Mouse (Mus musculus): ENCODE measurements around the gene Tchh.
"Not testable (repeated sequence)": the region's sequence is repeated elsewhere in the genome, so short reads cannot be mapped to it uniquely, and the experiment has no call there.

Tchh gene

DNA sequence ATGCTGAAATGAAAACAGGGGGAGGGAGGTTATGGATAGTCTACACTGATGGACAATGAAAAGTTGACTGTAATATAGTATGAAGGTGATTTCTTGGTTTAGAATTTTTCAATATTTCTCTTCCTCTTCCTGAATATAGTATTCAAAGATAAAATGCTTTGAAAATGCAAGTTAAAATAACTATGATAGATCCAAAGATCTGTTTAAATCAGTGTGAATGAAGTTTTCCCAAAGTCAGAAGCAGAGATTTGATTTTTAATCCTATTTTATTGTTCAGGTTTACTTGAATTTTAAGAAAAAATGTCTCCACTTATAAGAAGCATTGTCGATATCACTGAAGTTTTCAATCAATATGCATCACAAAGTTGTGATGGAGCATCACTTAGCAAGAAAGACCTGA is at the start of gene Tchh:
Gene Tchh (plus strand): TSS at position 301 of the 400 bp plus-strand sequence.
- no peak for DNase-seq (ENCODE audit: low spot score in 2 of 2)

DNA sequence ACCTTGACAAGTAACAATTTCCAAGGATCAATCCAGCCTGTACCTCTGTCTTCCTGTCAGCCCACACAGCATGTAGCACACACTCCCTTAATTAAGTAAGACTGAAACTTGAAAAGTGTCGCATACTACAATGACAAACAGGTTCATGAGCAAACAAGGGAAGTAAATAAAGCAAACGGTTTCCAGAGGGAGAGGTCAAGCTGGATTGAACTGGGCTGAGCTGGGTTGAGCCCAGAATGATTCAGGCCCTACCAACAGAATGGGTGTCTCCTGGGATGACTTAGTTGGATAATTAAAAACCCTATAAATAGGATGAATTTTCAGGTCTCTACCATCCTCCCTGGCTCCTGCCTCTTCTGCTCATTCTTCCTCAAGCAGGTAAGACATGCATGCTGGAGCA is 48.8 kb upstream of the Tchh start, which contains the start of gene Rptn:
Gene Rptn (plus strand): TSS at position 334 of the 400 bp plus-strand sequence.
- DNase-seq (ENCODE audit: low spot score in 2 of 2), result no peak

DNA sequence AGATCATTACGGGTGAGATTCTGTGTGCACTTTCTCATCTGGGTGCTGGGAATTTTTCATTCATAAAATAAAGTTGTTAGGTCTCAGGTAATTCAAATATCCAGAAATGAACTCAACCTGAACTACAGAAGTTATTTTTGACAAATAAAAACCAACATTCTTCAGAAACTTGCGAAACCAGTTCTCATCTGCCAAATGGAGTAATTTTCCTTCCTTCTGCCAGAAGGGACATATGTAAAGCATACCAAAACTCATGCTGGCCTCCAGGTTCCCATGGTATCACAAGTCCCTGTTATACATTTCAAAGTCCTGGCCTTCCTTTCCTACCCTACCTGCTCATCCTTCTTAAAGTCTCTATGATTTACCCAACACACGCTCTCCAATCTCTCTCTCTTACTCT is 38.2 kb upstream of the Tchh start:
- no peak for DNase-seq (ENCODE audit: low spot score in 2 of 2)

DNA sequence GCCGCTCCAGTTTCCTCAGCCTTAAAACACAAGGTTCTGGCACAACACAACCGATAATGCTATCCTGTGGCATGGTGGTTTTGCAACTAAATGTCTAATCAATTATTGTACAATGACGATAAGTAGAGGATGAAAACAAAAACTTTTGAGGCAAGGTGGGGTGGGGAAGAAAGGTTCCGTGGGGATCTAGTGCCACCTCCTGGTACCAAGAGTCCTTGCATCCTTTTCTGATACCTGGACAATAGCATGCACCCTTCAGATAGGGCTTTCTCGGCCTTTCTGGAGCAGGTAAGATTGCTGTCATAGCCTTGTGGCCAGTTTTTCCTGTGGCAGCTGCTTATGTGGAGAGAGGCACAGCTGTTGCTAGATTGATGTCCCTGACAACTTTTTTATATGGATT is 35.1 kb upstream of the Tchh start:
- no peak for DNase-seq (ENCODE audit: low spot score in 2 of 2)

DNA sequence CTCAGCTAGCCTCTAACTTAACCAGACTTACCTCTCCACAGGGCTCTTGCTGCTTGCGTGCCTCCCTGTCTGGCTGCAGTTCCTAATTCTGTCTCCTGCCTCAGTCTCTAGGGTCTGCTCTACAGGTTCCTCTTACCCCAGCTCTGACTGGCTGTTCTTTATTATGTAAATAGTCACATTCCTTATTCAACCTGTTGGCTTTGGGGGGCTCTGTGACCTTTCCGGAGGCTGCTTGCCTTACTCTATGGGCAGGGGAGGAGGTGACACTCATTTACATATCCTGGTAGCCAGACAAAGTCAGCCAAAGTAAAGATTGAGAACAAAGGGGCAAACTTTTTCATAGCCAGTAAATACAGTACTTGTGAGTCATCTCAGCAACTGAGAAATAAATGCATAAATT is 30.2 kb upstream of the Tchh start:
- no peak for DNase-seq (ENCODE audit: low spot score in 2 of 2)

DNA sequence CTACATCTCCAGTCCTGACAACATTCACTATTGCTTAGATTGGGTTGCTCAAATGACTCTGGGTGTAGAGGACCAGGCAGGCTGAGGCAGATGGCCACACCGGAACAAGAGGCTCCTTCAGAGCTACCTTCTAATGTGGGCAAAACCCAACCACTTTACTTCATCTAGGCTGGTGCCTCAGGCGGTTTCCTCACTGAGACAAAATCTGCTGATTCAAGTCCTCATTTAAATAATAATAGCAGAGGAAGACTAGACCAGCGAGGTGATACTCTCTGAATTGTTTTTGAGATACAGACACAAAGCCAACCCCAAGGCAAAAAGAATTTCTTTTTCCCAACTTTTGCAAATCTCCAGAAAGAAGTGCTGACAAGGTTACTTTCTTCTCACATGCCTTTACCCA is 10.5 kb upstream of the Tchh start:
- DNase-seq (ENCODE audit: low spot score in 2 of 2), result no peak

DNA sequence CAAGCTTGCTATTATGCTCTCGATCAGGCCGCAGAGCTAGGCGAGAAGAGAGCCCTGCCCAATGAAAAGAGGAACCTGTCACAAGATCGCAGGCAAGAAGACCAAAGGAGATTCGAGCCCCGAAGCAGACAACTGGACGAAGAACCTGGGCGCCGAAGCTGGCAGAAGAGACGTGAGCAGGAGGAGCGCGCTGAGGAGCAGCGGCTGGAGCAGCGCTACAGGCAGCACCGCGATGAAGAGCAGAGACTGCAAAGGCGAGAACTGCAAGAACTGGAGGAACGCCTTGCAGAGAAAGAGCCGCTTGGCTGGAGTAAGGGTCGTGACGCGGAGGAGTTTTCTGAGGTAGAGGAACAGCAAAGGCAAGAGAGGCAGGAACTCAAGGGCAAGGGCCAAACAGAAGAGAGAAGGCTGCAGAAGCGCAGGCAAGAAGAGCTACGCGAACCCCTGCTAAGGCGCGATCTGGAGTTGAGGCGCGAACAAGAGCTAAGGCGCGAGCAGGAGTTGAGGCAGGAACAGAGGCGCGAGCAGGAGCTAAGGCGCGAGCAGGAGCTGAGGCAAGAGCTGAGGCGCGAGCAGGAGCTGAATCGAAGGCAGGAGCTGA is 1.5 kb downstream of the Tchh start:
- DNase-seq (ENCODE audit: low spot score in 2 of 2), result peak; percentile 2 to 4

DNA sequence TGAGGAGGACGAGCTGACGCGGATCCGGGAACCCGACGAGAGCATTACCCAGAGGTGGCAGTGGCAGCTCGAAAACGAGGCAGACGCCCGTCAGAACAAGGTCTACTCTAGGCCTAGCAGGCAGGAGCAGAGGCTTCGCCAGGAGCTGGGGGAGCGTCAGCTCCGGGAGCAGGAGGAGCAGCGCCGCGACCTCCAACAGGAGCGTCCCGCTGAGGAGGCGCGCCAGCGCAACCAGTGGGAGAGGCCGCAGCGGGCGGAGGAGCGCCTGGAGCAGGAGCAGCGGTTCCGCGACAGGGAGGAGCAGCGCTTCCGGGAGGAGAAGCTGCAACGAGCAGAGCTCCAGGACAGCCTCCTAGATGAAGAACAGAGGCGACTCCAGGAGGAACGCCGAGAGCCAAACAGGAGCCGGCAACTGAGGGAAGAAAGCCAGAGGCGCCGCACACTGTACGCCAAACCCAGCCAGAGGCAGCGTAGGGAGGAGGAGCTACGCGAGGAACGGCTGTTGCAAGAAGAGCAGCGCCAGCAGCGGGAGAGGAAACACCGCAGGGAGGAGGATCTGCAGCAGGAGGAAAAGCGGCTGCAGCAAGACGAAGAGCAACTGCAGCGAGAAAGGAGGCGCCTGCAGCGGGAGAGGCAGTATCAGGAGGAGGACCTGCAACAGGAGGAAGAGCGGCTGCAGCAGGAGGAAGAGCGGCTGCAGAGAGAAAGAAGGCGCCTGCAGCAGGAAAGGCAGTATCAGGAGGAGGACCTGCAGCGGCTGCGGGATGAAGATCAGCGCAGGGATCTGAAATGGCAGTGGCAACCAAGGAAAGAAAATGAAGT is 2.4 kb downstream of the Tchh start:
- DNase-seq (ENCODE audit: low spot score in 2 of 2), result peak; percentile 54

DNA sequence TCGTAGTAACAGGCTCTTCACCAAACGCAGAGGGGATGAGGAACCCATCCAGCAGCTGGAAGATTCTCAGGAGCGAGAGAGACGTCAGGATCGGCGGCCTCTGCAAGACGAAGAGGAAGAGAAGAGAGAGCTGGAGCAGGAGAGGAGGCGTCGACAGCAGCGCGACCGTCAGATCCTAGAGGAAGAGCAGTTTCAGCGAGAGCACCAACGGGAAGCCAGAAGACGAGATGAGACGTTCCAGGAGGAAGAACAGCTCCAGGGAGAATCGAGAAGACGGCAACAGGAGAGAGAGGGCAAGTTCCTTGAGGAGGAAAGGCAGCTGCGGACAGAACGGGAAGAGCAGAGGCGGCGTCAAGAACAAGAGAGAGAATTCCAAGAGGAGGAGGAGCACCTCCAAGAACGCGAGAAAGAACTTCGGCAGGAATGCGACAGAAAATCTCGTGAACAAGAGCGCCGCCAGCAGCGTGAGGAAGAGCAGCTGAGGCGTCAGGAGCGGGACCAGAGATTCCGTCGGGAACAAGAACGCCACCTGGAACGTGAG is 3.1 kb downstream of the Tchh start:
- DNase-seq (ENCODE audit: low spot score in 2 of 2), result peak; percentile 7 to 10

DNA sequence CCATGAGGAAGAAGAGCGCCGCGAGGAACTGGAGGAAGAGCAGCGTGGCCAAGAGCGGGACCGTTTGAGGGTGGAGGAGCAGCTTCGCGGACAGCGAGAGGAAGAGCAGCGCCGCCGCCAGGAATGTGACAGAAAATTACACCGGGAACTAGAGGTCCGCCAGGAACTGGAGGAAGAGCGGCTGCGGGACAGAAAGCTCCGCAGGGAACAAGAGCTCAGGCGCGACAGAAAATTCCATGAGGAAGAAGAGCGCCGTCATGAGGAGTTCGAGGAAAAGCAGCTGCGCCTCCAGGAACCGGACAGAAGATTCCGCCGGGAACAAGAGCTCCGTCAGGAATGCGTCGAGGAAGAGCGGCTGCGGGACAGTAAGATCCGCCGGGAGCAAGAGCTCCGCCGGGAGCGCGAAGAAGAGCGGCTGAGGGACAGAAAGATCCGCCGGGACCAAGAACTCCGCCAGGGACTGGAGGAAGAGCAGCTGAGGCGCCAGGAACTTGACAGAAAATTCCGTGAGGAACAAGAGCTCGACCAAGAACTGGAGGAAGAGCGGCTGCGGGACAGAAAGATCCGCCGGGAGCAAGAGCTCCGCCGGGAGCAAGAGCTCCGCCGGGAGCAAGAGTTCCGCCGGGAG is 4.1 kb downstream of the Tchh start:
- DNase-seq (ENCODE audit: low spot score in 2 of 2), result peak; percentile 1

DNA sequence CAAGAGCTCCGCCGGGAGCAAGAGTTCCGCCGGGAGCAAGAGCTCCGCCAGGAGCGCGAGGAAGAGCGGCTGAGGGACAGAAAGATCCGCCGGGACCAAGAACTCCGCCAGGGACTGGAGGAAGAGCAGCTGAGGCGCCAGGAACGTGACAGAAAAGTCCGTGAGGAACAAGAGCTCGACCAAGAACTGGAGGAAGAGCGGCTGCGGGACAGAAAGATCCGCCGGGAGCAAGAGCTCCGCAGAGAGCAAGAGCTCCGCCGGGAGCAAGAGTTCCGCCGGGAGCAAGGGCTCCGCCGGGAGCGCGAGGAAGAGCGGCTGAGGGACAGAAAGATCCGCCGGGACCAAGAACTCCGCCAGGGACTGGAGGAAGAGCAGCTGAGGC is 4.6 kb downstream of the Tchh start:
- not testable (repeated sequence) for DNase-seq (ENCODE audit: low spot score in 2 of 2)

DNA sequence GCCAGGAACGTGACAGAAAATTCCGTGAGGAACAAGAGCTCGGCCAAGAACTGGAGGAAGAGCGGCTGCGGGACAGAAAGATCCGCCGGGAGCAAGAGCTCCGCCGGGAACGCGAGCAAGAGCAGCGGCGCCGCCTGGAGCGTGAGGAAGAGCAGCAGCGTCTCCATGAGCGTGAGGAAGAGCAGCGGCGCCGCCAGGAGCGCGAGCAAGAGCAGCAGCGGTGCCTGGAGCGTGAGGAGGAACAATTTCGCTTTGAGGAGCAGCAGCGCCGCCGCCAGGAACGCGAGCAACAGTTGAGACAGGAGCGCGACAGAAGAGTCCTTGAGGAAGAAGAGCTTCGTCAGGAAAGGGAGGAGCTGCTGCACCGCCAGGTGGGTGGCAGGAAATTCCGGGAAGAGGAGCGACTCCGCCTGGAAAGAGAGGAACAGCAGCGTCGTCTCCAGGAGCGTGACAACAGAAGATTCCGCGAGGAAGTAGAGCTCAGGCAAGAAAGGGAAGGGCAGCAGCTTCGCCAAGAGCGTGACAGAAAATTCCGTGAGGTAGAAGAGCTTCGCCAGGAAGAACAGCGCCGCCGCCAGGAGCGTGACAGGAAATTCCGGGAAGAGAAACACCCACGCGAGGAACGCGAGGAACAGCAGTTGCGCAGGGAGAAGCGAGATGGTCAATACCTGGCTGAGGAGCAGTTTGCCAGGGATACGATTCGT is 5.2 kb downstream of the Tchh start:
- peak; percentile 64 to 67 for DNase-seq (ENCODE audit: low spot score in 2 of 2)

DNA sequence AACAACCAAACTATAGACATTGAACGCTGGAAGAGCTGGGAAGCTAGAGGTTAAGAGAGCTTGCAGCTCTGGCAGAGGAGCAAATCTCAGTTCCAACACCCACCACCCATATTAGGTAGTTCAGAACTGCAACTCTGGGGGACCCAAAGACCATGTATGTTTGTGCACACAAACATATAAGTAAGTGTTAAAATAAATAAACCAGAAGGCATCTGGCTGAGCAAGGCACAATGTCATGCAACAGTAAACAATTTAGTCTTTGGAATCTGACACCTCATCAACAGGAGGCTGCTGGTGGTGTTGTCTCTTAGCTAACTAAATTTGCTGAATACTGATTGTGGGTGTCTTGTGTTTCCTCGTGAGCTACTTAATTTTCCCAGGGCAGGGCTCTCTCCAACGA is 24.4 kb downstream of the Tchh start:
- no peak for DNase-seq (ENCODE audit: low spot score in 2 of 2)

DNA sequence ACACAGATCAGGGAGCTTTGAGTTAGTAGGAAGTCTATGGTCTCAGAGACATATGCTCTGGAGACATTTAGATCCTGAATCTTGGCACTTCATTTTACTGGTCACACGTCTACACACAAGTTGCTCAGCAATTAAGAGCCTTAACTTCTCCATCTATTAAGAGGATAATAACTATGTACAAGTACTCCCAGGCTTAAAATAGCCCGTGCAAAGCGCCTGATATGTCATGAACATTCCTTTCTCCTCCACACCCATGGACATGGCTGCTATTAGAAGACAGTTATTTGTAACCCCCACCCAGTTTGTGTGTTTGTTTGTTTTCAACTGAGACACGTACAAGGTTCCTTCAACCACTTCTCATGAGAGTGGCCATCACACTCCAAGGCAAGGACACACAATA is 25.0 kb downstream of the Tchh start:
- no peak for DNase-seq (ENCODE audit: low spot score in 2 of 2)

DNA sequence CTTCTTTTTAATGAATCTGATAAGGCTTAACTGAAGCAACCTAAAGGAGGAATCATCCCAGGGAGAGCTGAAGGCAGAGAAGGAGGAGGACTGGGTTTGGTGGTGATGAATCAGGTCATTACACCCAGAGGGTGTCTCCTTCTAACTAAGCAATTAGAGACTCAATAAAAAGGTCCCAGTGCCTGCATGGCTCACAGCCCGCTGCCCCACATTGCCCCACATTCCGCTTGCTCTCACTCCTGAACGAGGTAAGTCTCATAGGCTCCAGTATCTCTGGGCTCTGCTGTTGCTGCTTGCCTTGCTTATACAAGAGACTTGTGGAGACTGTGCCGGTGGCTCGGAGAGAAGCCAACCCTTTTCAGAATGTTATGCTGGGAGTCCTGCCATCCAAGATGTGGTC is 26.4 kb downstream of the Tchh start, which contains the start of gene Tchhl1:
Gene Tchhl1 (plus strand): TSS at position 194 of the 400 bp plus-strand sequence.
- DNase-seq (ENCODE audit: low spot score in 2 of 2), result no peak

DNA sequence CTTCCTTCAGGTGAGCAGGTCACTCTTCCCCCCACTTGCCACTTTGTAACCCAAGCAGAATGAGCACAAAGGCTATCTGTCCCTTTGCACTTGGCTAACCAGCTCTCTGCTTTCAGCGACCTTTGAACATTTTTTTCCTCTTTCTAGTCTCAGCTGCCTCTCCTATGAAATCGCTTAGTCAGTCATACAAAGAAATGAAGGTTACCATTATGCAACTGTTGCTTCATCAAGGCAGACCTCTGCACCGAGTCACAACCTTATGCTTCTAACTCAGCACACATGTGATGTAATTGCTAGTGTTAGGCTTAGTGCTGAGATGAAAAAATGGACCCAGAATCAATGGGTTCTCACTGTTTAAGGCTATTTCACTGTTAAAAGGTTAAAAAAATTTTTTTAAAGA is 27.5 kb downstream of the Tchh start:
- DNase-seq (ENCODE audit: low spot score in 2 of 2), result no peak

DNA sequence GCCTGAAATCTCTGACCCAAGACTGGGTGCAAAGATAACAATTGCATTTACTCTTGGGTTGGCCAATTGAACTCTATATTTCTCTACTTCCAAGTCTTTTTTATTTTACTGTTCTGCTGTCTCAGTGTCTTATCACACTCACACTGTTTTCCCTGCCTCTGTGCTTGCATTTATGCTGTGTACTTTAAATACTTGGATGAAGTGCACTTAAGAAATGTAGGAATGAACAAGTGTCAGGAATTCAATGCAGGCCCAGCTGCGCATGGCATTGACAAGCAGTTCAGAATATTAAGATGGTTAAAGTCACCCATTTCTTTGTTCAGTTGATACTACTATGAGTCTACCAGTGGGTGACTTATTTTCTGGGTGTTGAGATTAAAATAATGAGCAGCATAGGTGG is 37.9 kb downstream of the Tchh start:
- no peak for DNase-seq (ENCODE audit: low spot score in 2 of 2)

DNA sequence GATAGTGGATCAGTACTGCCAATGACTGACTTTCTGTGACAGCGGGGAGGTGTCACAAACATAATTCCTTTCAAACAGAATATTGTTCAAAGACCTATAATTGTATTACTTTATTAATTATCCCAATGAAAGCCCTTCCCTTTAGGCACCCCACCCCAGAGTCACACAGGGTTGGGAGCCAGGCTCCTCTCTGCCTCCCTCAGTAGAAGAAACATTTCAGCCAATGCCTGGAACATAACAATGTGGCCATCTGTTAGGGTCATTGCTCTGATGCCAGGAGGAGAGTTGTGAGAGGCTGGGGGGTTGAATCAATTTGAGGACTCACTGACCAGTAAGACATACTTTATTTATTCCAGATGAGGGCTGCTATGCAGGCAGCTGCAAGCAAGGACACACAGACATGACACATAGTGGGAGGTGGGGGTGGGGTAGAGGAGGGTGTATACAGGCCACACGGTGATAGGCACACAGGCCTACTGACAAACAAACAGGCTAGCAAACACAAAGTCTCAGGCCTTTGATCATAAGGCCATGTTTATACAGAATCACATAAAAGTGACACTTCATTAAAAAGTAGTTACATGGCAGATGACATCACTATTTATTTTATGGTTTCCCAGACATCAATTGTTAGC is 40.0 kb downstream of the Tchh start:
- no peak for DNase-seq (ENCODE audit: low spot score in 2 of 2)

DNA sequence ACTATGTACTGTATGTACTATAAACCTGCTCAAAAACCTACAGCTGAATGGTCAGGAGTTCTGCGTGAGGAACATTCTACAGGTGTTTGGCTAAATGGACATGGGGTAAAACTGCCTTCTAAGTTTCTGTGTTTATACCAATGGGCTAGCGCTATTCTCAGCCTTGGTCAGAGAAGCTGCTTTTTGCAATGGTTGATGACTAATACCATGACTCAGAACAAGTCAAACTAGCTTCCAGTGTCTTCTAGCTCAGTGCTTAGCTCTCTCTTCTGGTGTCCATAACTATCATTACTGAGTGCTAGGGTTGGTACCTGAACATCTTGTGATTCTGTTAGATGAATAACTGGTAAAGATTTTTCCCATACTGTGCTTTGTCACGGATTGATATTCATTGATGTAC is 43.5 kb downstream of the Tchh start:
- no peak for DNase-seq (ENCODE audit: low spot score in 2 of 2)

DNA sequence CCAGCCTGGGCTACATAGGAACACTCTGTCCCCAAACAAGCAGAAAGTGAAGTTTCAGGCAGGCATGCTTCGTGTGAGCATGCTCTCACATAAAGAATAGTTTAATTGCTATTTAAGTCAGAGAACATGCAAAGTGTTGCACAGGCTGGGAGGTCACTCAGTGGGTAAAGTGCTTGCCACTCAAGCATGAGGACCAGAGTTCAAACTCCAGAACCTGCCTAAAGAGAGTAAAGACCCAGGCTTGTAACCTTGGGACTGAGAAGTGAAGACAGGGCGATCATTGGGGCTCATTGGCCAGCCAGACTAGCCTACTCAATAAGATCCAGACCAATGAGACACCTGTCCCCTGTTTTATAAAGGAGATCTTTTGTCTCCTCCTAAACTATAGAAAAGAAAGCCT is 46.4 kb downstream of the Tchh start:
- no peak for DNase-seq (ENCODE audit: low spot score in 2 of 2)

DNA sequence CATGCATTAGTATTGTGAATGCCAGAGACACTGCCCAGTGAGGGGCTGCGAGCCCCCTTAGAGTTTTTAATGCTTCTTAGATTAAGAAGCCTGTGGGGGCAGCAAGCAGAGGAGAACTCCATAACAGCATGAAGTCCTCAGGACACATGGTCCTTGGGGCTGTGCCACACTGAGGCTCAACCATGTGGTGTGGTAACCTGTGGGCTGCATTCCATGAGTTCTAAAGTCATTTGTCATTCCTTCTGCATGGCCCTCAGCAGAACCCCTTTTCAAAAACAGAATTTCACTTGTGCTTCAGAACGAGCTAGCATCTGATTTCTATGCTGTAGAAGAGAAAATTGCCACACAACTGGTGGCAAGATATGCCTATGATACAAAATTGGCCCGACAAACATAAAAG is 50.0 kb downstream of the Tchh start:
- DNase-seq (ENCODE audit: low spot score in 2 of 2), result no peak

DNA sequence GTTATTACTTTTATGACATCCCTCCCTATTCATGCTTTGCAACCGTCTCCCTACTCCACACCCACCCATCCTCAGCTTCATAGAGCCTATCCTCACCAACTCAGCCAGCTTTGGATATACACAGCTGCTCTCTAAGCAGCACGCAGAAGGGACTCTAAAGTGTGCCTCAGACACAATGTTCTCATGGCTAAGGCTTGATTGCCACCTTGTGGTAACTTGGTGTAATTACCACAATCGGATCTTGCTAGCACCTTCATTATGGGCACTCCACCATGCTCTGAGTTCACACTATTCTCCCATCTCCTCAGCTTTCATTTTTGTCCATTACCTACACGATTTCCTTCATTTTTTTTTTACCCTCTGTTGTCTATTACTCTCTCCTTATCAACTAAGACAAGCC is 51.9 kb downstream of the Tchh start:
- DNase-seq (ENCODE audit: low spot score in 2 of 2), result peak; percentile 18 to 51
